Mouse (Mus musculus) bone marrow, adult 2 months (tissue): ENCODE data around the gene E2f4.

Experiments
- CTCF ChIP-seq: fragments of 200-500 bp; IDR thresholded peaks from 2 replicates; pipeline ENCODE4 v1.5.1; 2011; ENCODE audit warnings: low read length, control low read depth; ENCODE audit not compliant: control insufficient read depth, insufficient read depth
- POLR2A ChIP-seq: fragments of 200-500 bp; IDR thresholded peaks from 2 replicates; pipeline ENCODE4 v1.6.1; 2011; ENCODE audit warnings: low read depth, mild to moderate bottlenecking, control low read depth, low read length, borderline replicate concordance; ENCODE audit not compliant: control insufficient read depth

GRCm38 (mm10) chr8:105325641-105326093 lies 28.2 kb downstream of the E2f4 start:
- no peak for TF ChIP-seq POLR2A
- TF ChIP-seq CTCF, result no peak
